Mouse (Mus musculus): Measurements from ENCODE around the gene Samd9l.
"Not testable (repeated sequence)": the region's sequence is repeated elsewhere in the genome, so short reads cannot be mapped to it uniquely, and the experiment has no call there.

- not testable (repeated sequence) for TF ChIP-seq CTCF, EP300 (IDR thresholded peaks at IDR 0.05)
Measured at GRCm38 (mm10) chr6:3339131-3339530, 60.2 kb downstream of the Samd9l start.

Data from lung, postnatal 0 days (tissue).